Mouse (Mus musculus): Measurements from ENCODE around the gene Fabp3. TPM values are rescaled to one million over a fixed set of nuclear protein-coding genes. Genes with fewer than 3 reads are reported as not detected.

Gene Fabp3
- total and polyA plus RNA-seq, 2 experiments from 2014 or later = 3,924 to 10,729 TPM

DNA sequence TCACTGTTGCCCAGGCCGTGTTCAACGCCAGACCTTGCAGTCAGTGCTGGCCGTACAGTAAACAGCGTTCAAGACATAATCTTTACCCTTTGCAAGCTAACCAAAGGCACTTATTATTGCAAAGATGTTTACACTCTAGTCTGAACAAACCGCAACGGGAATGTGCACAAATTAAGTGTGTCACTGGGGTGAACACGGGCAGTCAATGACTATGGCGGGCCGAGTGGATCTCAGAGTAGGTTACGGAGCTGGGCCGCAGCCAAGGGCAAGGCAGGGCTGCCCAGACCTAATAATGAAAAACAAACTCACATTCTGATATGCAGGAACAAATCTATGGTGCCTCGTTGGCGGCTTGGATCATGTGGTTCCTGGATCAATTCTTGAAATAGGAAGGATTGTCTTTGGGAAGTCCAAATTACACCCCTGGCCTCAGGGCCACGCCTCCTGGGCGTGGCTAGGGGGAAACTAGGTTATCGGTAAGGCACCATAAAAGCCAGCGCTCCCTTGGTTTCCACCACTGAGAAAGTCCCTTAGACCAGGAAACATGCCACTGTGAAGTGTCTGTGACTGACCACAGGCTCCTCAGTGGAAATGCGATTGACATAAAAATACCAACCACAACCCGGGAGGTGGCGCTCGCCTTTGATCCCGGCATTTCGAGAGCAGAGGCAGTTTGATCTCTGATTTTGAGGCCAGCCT, 13.2 kb upstream of the Fabp3 start:
- Histone ChIP-seq H3K36me3 (replicated peaks; ENCODE audit: control insufficient read depth, insufficient read depth, low read length) (no peaks in the 10 kb centered on the region), H3K27ac (ENCODE audit: low read depth) (0 out of 2 replicates have a peak overlapping the region, but pooled peaks have one; percentile 5), H3K4me2 (ENCODE audit: low read depth, low read length) (no peak overlapping the region), H3K9me3 (replicated peaks; ENCODE audit: control insufficient read depth, low read length) (no peaks in the 10 kb centered on the region), H3K4me3 (ENCODE audit: low read depth, low read length) (no peak overlapping the region), H3K4me1 (ENCODE audit: control insufficient read depth, insufficient read depth) (peaks cover 7% of the 10 kb centered on the region; the same call in 1 of the 2 replicates), H3K9ac (replicated peaks; ENCODE audit: low read depth, low read length) (no peak overlapping the region), H3K27me3 (ENCODE audit: control insufficient read depth, insufficient read depth, low read length) (no peaks in the 10 kb centered on the region)
- no peak for DNase-seq (ENCODE audit: low spot score)
- WGBS = 45% methylated on average over 23 of the region's 23 CpGs
- TF ChIP-seq EP300 (IDR thresholded peaks at IDR 0.05; ENCODE audit: low read depth) = no peak
- TF ChIP-seq CTCF (IDR thresholded peaks at IDR 0.05; ENCODE audit: low read depth) = peak; percentile 34
- no peak for ATAC-seq (ENCODE audit: insufficient read depth, low read depth)

DNA sequence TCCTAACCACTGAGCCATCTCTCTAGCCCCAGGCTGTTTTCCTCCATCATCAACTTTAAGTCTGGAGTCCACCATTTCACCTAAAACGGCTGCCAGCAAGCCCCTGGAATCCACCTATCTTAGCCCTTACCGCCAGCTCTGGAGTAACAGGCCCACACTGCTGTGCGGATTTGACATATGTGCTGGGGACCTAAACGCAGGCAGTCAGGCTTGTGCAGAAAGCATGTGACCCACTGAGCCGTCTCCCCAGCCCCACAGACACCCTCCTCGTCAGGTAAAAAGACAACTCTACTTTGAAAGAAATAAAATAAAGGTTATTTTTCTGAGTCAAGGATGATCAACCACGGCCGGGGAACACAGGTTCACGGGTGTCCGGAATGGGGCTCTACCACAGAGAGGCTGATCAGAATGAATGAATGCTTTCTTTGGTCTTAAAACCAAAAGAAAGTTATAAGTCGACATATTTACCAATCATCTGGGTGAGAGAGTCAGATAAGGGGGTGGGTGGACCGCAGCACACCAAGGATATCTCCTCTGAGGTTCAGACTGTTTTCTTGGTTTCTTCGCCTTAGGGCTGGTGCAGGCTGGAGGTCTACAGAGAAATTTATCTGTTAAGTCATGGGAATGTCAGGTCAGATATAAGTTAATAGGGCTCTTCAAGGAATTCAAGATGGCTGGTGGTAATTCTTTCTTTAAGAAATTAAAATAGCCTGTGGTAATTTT, 12.0 kb upstream of the Fabp3 start:
- Histone ChIP-seq H3K4me1 (ENCODE audit: control insufficient read depth, insufficient read depth) (peaks cover 7% of the 10 kb centered on the region; the same call in 1 of the 2 replicates), H3K27ac (ENCODE audit: low read depth) (no peak overlapping the region), H3K4me3 (ENCODE audit: low read depth, low read length) (no peak overlapping the region), H3K36me3 (replicated peaks; ENCODE audit: control insufficient read depth, insufficient read depth, low read length) (no peaks in the 10 kb centered on the region), H3K9ac (replicated peaks; ENCODE audit: low read depth, low read length) (no peak overlapping the region), H3K4me2 (ENCODE audit: low read depth, low read length) (no peak overlapping the region), H3K9me3 (replicated peaks; ENCODE audit: control insufficient read depth, low read length) (no peaks in the 10 kb centered on the region), H3K27me3 (ENCODE audit: control insufficient read depth, insufficient read depth, low read length) (no peaks in the 10 kb centered on the region)
- 86% methylated on average over 13 of the region's 13 CpGs for WGBS
- ATAC-seq (ENCODE audit: insufficient read depth, low read depth) (no peak), DNase-seq (ENCODE audit: low spot score) (no peak)
- TF ChIP-seq EP300 (IDR thresholded peaks at IDR 0.05; ENCODE audit: low read depth) (no peak), CTCF (IDR thresholded peaks at IDR 0.05; ENCODE audit: low read depth) (no peak)

DNA sequence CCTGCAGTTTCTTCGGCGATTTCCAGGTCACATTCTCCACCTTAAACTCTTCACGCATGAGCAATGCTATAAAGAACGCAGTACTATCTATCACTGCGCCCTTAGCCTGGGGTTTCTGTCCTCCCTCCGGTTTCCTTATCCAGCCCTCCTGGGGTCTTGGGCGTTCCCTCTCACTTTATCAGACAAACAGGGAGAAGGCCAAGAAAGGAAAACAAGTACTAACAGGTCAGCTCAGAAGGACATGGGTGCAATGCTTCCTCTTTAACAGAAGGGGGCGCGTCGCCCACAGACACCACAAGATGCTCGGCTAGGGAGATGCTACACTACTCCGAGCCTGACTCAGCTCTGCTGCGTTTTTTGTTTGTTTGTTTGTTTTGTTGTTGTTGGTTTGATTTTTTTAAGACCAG, 11.3 kb upstream of the Fabp3 start:
- WGBS = 14% methylated on average over 13 of the region's 13 CpGs
- 0 out of 2 replicates have a peak overlapping the region, but pooled peaks have one; percentile 0 for H3K27ac ChIP-seq (ENCODE audit: low read depth)
- TF ChIP-seq CTCF (IDR thresholded peaks at IDR 0.05; ENCODE audit: low read depth) (peak; percentile 88), EP300 (IDR thresholded peaks at IDR 0.05; ENCODE audit: low read depth) (no peak)
- DNase-seq (ENCODE audit: low spot score) (no peak), ATAC-seq (ENCODE audit: insufficient read depth, low read depth) (0 out of 2 replicates have a peak, but pooled peaks have one; percentile 6)
- H3K9me3 ChIP-seq (replicated peaks; ENCODE audit: control insufficient read depth, low read length) = no peaks in the 10 kb centered on the region
- no peak overlapping the region for H3K4me2 ChIP-seq (ENCODE audit: low read depth, low read length)
- no peaks in the 10 kb centered on the region for H3K36me3 ChIP-seq (replicated peaks; ENCODE audit: control insufficient read depth, insufficient read depth, low read length)
- H3K4me3 ChIP-seq (ENCODE audit: low read depth, low read length) = no peak overlapping the region
- peaks cover 7% of the 10 kb centered on the region; the same call in 1 of the 2 replicates for H3K4me1 ChIP-seq (ENCODE audit: control insufficient read depth, insufficient read depth)
- no peaks in the 10 kb centered on the region for H3K27me3 ChIP-seq (ENCODE audit: control insufficient read depth, insufficient read depth, low read length)
- H3K9ac ChIP-seq (replicated peaks; ENCODE audit: low read depth, low read length) = no peak overlapping the region

DNA sequence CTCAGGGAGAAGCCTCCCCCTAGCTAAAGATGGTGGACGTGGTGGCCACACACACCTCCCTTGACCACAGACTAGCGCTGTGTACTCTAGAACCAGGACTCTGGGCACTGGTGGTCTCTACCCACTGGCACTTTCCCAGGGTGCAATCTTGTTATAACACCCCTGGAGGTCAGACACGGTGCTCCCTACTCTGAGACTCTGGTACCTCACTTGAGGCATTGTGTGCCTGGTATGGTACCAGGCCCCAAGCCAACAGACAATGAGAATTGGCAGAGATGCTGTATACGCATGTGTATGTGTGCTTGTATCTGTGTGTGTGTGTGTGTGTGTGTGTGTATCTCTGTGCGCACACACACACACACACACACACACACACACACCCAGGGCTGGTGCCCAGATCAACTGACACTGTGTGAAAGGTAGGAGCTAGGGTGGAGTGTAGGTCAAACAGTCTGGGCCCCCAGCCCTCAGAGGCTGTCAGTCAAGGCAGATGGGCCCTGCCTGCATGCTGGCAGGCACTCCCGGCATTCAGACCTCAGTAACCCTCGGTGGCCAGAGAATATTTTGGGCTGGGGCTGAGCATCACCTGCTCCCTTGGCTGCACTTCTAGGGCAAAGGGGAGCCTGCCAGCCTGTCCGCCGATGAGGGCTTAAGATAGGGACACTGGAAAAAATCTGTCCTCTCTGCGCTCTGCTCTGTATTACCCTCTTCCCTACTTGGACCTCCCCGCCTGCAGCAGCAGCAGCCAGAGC, 9.3 kb upstream of the Fabp3 start:
- H3K36me3 ChIP-seq (replicated peaks; ENCODE audit: control insufficient read depth, insufficient read depth, low read length) = no peaks in the 10 kb centered on the region
- no peaks in the 10 kb centered on the region for H3K27me3 ChIP-seq (ENCODE audit: control insufficient read depth, insufficient read depth, low read length)
- WGBS = 37% methylated on average over 11 of the region's 11 CpGs
- peaks cover 7% of the 10 kb centered on the region; the same call in 1 of the 2 replicates for H3K4me1 ChIP-seq (ENCODE audit: control insufficient read depth, insufficient read depth)
- H3K9me3 ChIP-seq (replicated peaks; ENCODE audit: control insufficient read depth, low read length) = no peaks in the 10 kb centered on the region
- no peak overlapping the region for H3K4me3 ChIP-seq (ENCODE audit: low read depth, low read length)
- H3K27ac ChIP-seq (ENCODE audit: low read depth) = peak overlapping the region; percentile 94
- ATAC-seq (ENCODE audit: insufficient read depth, low read depth) (peak; percentile 88), DNase-seq (ENCODE audit: low spot score) (peak; percentile 71)
- no peak overlapping the region for H3K4me2 ChIP-seq (ENCODE audit: low read depth, low read length)
- H3K9ac ChIP-seq (replicated peaks; ENCODE audit: low read depth, low read length) = 0 out of 2 replicates have a peak overlapping the region, but pooled peaks have one; percentile 1
- TF ChIP-seq EP300 (IDR thresholded peaks at IDR 0.05; ENCODE audit: low read depth) = peak; percentile 98
- no peak for TF ChIP-seq CTCF (IDR thresholded peaks at IDR 0.05; ENCODE audit: low read depth)

DNA sequence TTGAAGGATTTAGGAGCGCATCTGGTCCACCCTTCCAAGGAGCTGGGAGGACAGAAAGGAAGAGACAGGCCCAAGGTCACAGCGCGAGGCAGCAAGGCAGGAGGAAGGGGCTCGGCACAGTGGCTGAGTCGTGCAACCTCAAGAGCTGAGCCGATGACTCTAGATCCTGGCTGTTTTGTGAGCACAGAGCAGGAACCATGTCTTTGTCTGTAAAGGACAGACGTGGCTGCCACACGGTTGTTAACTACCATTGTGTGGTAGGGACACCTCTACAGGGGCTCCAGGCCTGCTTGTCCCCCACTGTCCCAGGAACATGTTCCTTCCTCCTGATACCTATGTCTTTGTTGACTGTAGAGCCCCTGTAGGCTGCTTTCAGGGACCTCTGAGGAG, 8.8 kb upstream of the Fabp3 start:
- H3K4me2 ChIP-seq (ENCODE audit: low read depth, low read length) = no peak overlapping the region
- H3K4me1 ChIP-seq (ENCODE audit: control insufficient read depth, insufficient read depth) = peaks cover 7% of the 10 kb centered on the region; the same call in 1 of the 2 replicates
- H3K4me3 ChIP-seq (ENCODE audit: low read depth, low read length) = no peak overlapping the region
- H3K9me3 ChIP-seq (replicated peaks; ENCODE audit: control insufficient read depth, low read length) = no peaks in the 10 kb centered on the region
- WGBS = 60% methylated on average over 8 of the region's 8 CpGs
- 0 out of 2 replicates have a peak overlapping the region, but pooled peaks have one; percentile 1 for H3K9ac ChIP-seq (replicated peaks; ENCODE audit: low read depth, low read length)
- H3K27ac ChIP-seq (ENCODE audit: low read depth) = peak overlapping the region; percentile 94
- no peak for DNase-seq (ENCODE audit: low spot score)
- no peaks in the 10 kb centered on the region for H3K36me3 ChIP-seq (replicated peaks; ENCODE audit: control insufficient read depth, insufficient read depth, low read length)
- ATAC-seq (ENCODE audit: insufficient read depth, low read depth) = no peak
- H3K27me3 ChIP-seq (ENCODE audit: control insufficient read depth, insufficient read depth, low read length) = no peaks in the 10 kb centered on the region
- TF ChIP-seq EP300 (IDR thresholded peaks at IDR 0.05; ENCODE audit: low read depth) = no peak
- TF ChIP-seq CTCF (IDR thresholded peaks at IDR 0.05; ENCODE audit: low read depth) = no peak

Data from heart, postnatal 0 days (tissue).